Mouse (Mus musculus) heart, adult 2 months (tissue): ENCODE results near the gene Itga1. TPM values are rescaled to one million over a fixed set of nuclear protein-coding genes. Genes with fewer than 3 reads are reported as not detected.

ENCODE experiments used
- DNase-seq, 2 experiments: peaks; one replicate each; pipeline ENCODE4 v3.0.0; 2021
- H3K27ac ChIP-seq: fragments of 200-600 bp; 2 replicates; pipeline ENCODE4 v1.8.1; 2022
- H3K27me3 ChIP-seq: fragments of 200-500 bp; 2 replicates; pipeline ENCODE4 v1.6.1; 2012; ENCODE audit warnings: mild to moderate bottlenecking, low read length, inconsistent platforms, mixed read lengths; ENCODE audit not compliant: control insufficient read depth, insufficient read depth
- H3K36me3 ChIP-seq: fragments of 200-500 bp; 2 replicates; pipeline ENCODE4 v1.6.1; 2012; ENCODE audit warnings: low read length, inconsistent platforms; ENCODE audit not compliant: control insufficient read depth, insufficient read depth
- H3K4me1 ChIP-seq: fragments of 200-500 bp; 2 replicates; pipeline ENCODE4 v1.6.1; 2011; ENCODE audit warnings: low read length; ENCODE audit not compliant: control insufficient read depth, insufficient read depth
- H3K4me3 ChIP-seq: fragments of 200-600 bp; 2 replicates; pipeline ENCODE4 v1.8.1; 2022
- H3K79me2 ChIP-seq: fragments of 200-500 bp; replicated peaks from 2 replicates; pipeline ENCODE4 v1.6.1; 2012; ENCODE audit warnings: mild to moderate bottlenecking, inconsistent platforms, low read length, moderate library complexity, mixed read lengths; ENCODE audit not compliant: control insufficient read depth, insufficient read depth
- H3K9ac ChIP-seq: fragments of 200-500 bp; 2 replicates; pipeline ENCODE4 v1.6.1; 2012; ENCODE audit warnings: low read depth, mild to moderate bottlenecking, control low read depth, inconsistent platforms, low read length, mixed read lengths
- CTCF ChIP-seq: fragments of 200-600 bp; IDR thresholded peaks from 2 replicates; pipeline ENCODE4 v1.8.1; 2022; ENCODE audit warnings: antibody characterized with exemption, mild to moderate bottlenecking, moderate library complexity
- EP300 ChIP-seq: fragments of 200-500 bp; IDR thresholded peaks from 2 replicates; pipeline ENCODE4 v1.6.1; 2011; ENCODE audit warnings: low read depth, low read length, control low read depth; ENCODE audit not compliant: insufficient read depth
- POLR2A ChIP-seq: fragments of 200-500 bp; IDR thresholded peaks from 2 replicates; pipeline ENCODE4 v1.6.1; 2011; ENCODE audit warnings: mild to moderate bottlenecking, low read depth, low read length, control low read depth; ENCODE audit not compliant: insufficient read depth
- WGBS: fragments of 180-500 bp; shearing (Covaris S2); methylation state at CpG from one replicate; pipeline ENCODE4 v1.1.7; 2018; 5-methylcytosine and 5-hydroxymethylcytosine counted together
- intact Hi-C: fragments of 180-260 bp; cut with DNase I; formaldehyde crosslinking; loops from one replicate; pipeline ENCODE4 v1.15.1; 2025
- long read RNA-seq: library from polyadenylated mRNA; stranded (forward); transcript quantifications from one replicate; pipeline ENCODE4 v2.0.0, GENCODE M21; 2021
- polyA plus RNA-seq: library from polyadenylated mRNA; depleted of rRNA; stranded (reverse); fragments of >200 nt; gene quantifications from 2 replicates; pipeline ENCODE4 v1.2.3, GENCODE M21; 2012; rRNA removed
- total RNA-seq, 2 experiments: library from RNA; stranded (reverse); gene quantifications; 2 replicates each; pipeline ENCODE4 v1.2.3; 2021

Gene Itga1
- 10 to 100 TPM; 34.8 TPM for total RNA-seq
- polyA plus RNA-seq: 6.8 and 14.0 TPM in 2 replicates
- long read RNA-seq, full-length matches to known transcripts: 8 of 13 reads
- long read RNA-seq, partial matches to known transcripts: 0 of 13 reads
- long read RNA-seq, other reads (novel, unspliced or antisense): 5 of 13 reads

DNA sequence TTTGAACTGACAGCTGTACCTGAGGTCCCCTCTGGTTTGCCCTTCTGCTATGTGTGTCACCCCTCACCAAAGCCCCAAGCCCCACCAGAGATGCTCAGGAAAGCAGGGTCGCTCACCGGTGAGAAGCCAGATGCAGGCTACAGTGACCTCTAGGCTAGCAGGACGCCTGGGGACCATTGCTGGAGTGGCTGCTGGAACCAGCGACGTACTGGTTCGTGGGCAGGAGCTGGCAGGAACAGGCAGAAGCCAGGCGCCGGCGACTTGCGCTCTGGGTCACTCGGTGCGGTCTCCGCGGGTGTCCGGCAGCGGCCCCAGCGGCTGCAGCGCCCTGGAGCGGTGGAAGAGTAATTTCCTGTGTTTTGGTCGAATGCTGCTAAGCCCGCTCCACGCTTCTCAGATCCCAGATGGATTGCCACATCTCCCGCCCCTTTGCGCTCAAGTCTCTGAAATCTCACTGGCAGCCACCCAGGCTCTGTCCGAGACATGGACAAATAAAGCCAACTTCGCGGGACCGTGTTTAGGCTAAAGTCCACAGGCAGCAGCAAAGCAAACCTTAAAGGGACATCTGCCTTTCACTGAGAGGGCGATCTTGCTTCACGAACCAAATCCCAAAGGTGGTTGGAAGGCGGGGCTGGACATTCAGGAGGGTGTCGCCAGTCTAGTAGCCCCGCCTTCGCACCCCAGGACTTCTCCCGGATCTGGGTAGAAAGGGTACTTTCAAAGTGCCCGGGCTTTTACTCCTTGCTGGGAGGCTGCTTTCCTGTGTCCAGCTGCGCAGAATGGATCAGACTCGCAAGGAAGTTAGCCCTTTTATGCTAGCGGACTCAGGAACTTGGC is at the start of gene Itga1, which contains the start of gene Gm49395:
Gene Itga1, minus strand, starts transcription at position 610 of the 837 bp plus-strand sequence.
Gene Gm49395, minus strand, starts transcription at position 567 of the 837 bp plus-strand sequence.
- Histone ChIP-seq H3K79me2 (peaks cover 2% of the 10 kb centered on the region; the same call in 1 of the 2 replicates), H3K4me3 (peak within 1 kb of the TSS; percentile 81), H3K36me3 (peaks cover 14% of the 10 kb centered on the region), H3K27me3 (no peaks in the 10 kb centered on the region), H3K4me1 (peaks cover 10% of the 10 kb centered on the region), H3K27ac (peak within 1 kb of the TSS; percentile 97), H3K9ac (peak within 1 kb of the TSS; percentile 89)
- TF ChIP-seq EP300 (0 out of 2 replicates have a peak, but pooled peaks have one; percentile 57), POLR2A (peak; percentile 85), CTCF (peak; percentile 61)
- DNase-seq: peak; percentile 88 to 90
- intact Hi-C loops: loop anchor here (1.0 to 5.0 kb wide), 4 partner anchors 11 to 116 kb away; partner anchors contain the start of gene Pelo
- WGBS: under 1% methylated on average over 39 of the region's 39 CpGs

DNA sequence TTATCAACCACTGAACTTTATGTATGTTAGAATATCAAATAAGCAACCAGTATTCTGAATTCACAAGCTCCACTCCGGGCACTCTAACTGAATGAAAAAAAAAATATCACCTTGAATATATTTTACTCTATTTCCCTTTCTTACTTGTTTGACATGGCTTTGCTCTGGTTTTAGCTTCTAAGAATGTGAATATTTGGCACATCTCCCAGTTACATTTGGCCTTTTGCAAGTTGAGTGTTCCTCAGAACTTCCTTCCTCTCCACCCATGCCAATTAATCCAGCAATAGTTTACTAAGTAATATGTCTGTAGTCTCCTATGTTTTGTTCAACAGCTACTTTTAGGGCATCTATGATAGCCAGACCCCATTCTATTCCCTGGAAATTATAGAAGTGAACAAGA is 48.8 kb upstream of the Itga1 start:
- no peak overlapping the region for H3K9ac ChIP-seq
- H3K4me3 ChIP-seq: no peak overlapping the region
- no peak for DNase-seq
- intact Hi-C loops: loop anchor here (2.0 to 5.0 kb wide), 2 partner anchors 30 to 37 kb away; no protein-coding TSS in a partner anchor
- H3K4me1 ChIP-seq: peaks cover 1% of the 10 kb centered on the region
- TF ChIP-seq EP300: no peak
- no peak for TF ChIP-seq POLR2A
- no peak for TF ChIP-seq CTCF
- H3K79me2 ChIP-seq: no peaks in the 10 kb centered on the region
- 39% methylated on average over 1 of the region's 1 CpGs for WGBS
- H3K27me3 ChIP-seq: no peaks in the 10 kb centered on the region
- H3K27ac ChIP-seq: peak overlapping the region; percentile 62
- H3K36me3 ChIP-seq: peaks cover 7% of the 10 kb centered on the region

DNA sequence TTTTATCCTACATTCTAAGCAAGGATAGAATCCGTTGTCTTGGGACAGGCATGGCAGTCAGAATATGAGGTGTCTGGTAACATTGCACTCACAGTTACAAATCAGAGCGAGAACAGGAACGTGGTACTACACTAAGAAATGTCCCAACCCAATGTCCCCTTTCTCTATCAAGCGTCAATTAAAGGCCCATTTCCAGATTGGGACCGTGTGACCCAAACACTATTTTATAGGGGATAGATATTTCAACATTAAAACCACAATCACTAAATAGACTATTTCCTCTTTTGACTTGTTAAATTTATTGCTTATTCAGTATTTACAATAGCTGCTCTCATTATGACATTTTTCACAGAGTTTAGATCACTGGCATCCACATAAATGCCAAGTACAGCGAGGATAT is 48.1 kb upstream of the Itga1 start:
- TF ChIP-seq EP300: no peak
- TF ChIP-seq CTCF: no peak
- TF ChIP-seq POLR2A: no peak
- peaks cover 1% of the 10 kb centered on the region for H3K4me1 ChIP-seq
- no peak overlapping the region for H3K9ac ChIP-seq
- intact Hi-C loops: loop anchor here (2.0 to 5.0 kb wide), 2 partner anchors 29 to 37 kb away; no protein-coding TSS in a partner anchor
- no peaks in the 10 kb centered on the region for H3K79me2 ChIP-seq
- peak overlapping the region; percentile 47; the same call in 1 of the 2 replicates for H3K27ac ChIP-seq
- H3K27me3 ChIP-seq: no peaks in the 10 kb centered on the region
- WGBS: 92% methylated on average over 6 of the region's 6 CpGs
- no peak overlapping the region for H3K4me3 ChIP-seq
- peaks cover 7% of the 10 kb centered on the region for H3K36me3 ChIP-seq
- no peak for DNase-seq

GRCm38 (mm10) chr13:115143575-115143974 is 41.8 kb upstream of the Itga1 start:
- DNase-seq: no peak
- no peaks in the 10 kb centered on the region for H3K4me1 ChIP-seq
- H3K4me3 ChIP-seq: no peak overlapping the region
- H3K79me2 ChIP-seq: no peaks in the 10 kb centered on the region
- H3K36me3 ChIP-seq: no peaks in the 10 kb centered on the region
- H3K27ac ChIP-seq: peak overlapping the region; percentile 30
- no peaks in the 10 kb centered on the region for H3K27me3 ChIP-seq
- intact Hi-C loops: no loop called here
- H3K9ac ChIP-seq: no peak overlapping the region
- TF ChIP-seq POLR2A: no peak
- TF ChIP-seq CTCF: no peak
- TF ChIP-seq EP300: no peak
- WGBS: 87% methylated on average over 2 of the region's 2 CpGs

GRCm38 (mm10) chr13:115142066-115142465 is 40.3 kb upstream of the Itga1 start:
- intact Hi-C loops: no loop called here
- Histone ChIP-seq H3K27me3 (no peaks in the 10 kb centered on the region), H3K9ac (no peak overlapping the region), H3K27ac (no peak overlapping the region), H3K36me3 (no peaks in the 10 kb centered on the region; the same call in 1 of the 2 replicates), H3K79me2 (no peaks in the 10 kb centered on the region), H3K4me3 (no peak overlapping the region), H3K4me1 (peaks cover 1% of the 10 kb centered on the region; the same call in 1 of the 2 replicates)
- no peak for DNase-seq
- WGBS: 92% methylated on average over 3 of the region's 3 CpGs
- TF ChIP-seq POLR2A: no peak
- TF ChIP-seq CTCF: no peak
- no peak for TF ChIP-seq EP300
